Mouse (Mus musculus) forebrain, postnatal 0 days (tissue): Measurements from ENCODE around the gene Mrtfb. TPM values are rescaled to one million over a fixed set of nuclear protein-coding genes. Genes with fewer than 3 reads are reported as not detected.

Experiments
- ATAC-seq: fragments of 200-750 bp; cut with Nextera tagmentation; 2 replicates; pipeline ENCODE4 v1.8.0; 2017; ENCODE audit warnings: mild to moderate bottlenecking, moderate library complexity
- DNase-seq: peaks from one replicate; pipeline ENCODE4 v3.0.0-alpha.2; 2015
- H3K27ac ChIP-seq: fragments of 300-500 bp; sonication (generic); 2 replicates; pipeline ENCODE4 v1.5.1; 2014; ENCODE audit warnings: low read depth, mild to moderate bottlenecking, antibody characterized with exemption, low read length, moderate library complexity, mixed read lengths
- H3K27me3 ChIP-seq: fragments of 300-500 bp; sonication (generic); 2 replicates; pipeline ENCODE4 v1.6.1; 2014; ENCODE audit warnings: mild to moderate bottlenecking, low read length, mixed read lengths; ENCODE audit not compliant: insufficient read depth
- H3K36me3 ChIP-seq: fragments of 300-500 bp; sonication (generic); 2 replicates; pipeline ENCODE4 v1.6.1; 2014; ENCODE audit warnings: mild to moderate bottlenecking, moderate library complexity; ENCODE audit not compliant: insufficient read depth
- H3K4me1 ChIP-seq: fragments of 300-500 bp; sonication (generic); 2 replicates; pipeline ENCODE4 v1.6.1; 2014; ENCODE audit warnings: antibody characterized with exemption; ENCODE audit not compliant: insufficient read depth
- H3K4me2 ChIP-seq: fragments of 300-500 bp; sonication (generic); 2 replicates; pipeline ENCODE4 v1.6.1; 2014; ENCODE audit warnings: low read depth, mild to moderate bottlenecking, moderate library complexity
- H3K4me3 ChIP-seq: fragments of 300-500 bp; sonication (generic); 2 replicates; pipeline ENCODE4 v1.5.1; 2014; ENCODE audit warnings: low read depth, low read length, mixed read lengths
- H3K9ac ChIP-seq: fragments of 300-500 bp; sonication (generic); 2 replicates; pipeline ENCODE4 v1.6.1; 2014; ENCODE audit warnings: mild to moderate bottlenecking
- H3K9me3 ChIP-seq: fragments of 300-500 bp; sonication (generic); 2 replicates; pipeline ENCODE4 v1.6.1; 2016; ENCODE audit warnings: low read length
- CTCF ChIP-seq: sonication (generic); IDR thresholded peaks from 2 replicates; pipeline ENCODE4 v1.5.1; 2016; ENCODE audit warnings: antibody characterized with exemption, control low read depth, low read depth
- WGBS: fragments of 180-500 bp; shearing (Covaris S2); extraction: QIAGEN DNeasy Blood & Tissue Kit; methylation state at CpG from one replicate; pipeline ENCODE4 v1.1.7; 2014; 5-methylcytosine and 5-hydroxymethylcytosine counted together
- polyA plus RNA-seq: library from polyadenylated mRNA; unstranded; fragments of >200 nt; fragmentation: Nextera tagmentation; extraction: Ambion mirVana; gene quantifications from 2 replicates; pipeline ENCODE4 v1.2.1, GENCODE M21; 2015
- total RNA-seq: library from RNA; depleted of rRNA; stranded (reverse); fragments of >200 nt; gene quantifications from 2 replicates; pipeline ENCODE4 v1.2.3, GENCODE M21; 2014

The Mrtfb gene
- total and polyA plus RNA-seq, 2 experiments from 2014 or later, result 21.9 to 32.3 TPM

- Histone ChIP-seq H3K4me1 (no peaks in the 10 kb centered on the region), H3K27me3 (no peaks in the 10 kb centered on the region), H3K27ac (no peak overlapping the region), H3K9me3 (no peaks in the 10 kb centered on the region), H3K36me3 (no peaks in the 10 kb centered on the region), H3K9ac (no peak overlapping the region), H3K4me3 (no peak overlapping the region), H3K4me2 (no peak overlapping the region)
- no peak for ATAC-seq
- 55% methylated on average over 1 of the region's 1 CpGs for WGBS
- no peak for DNase-seq
- no peak for TF ChIP-seq CTCF
Observed at GRCm38 (mm10) chr16:13310096-13310683, 53.9 kb downstream of the Mrtfb start.

GRCm38 (mm10) chr16:13311374-13311773, 55.1 kb downstream of the Mrtfb start:
- no peak overlapping the region for H3K27ac ChIP-seq
- no peak overlapping the region for H3K9ac ChIP-seq
- H3K4me1 ChIP-seq, result no peaks in the 10 kb centered on the region
- H3K36me3 ChIP-seq, result no peaks in the 10 kb centered on the region
- no peak for DNase-seq
- no peak for ATAC-seq
- H3K9me3 ChIP-seq, result no peaks in the 10 kb centered on the region
- WGBS, result 82% methylated on average over 1 of the region's 1 CpGs
- H3K4me2 ChIP-seq, result no peak overlapping the region
- H3K4me3 ChIP-seq, result no peak overlapping the region
- no peak for TF ChIP-seq CTCF
- no peaks in the 10 kb centered on the region for H3K27me3 ChIP-seq

GRCm38 (mm10) chr16:13313096-13313719, 56.9 kb downstream of the Mrtfb start:
- Histone ChIP-seq H3K27ac (no peak overlapping the region), H3K9me3 (no peaks in the 10 kb centered on the region), H3K27me3 (no peaks in the 10 kb centered on the region), H3K36me3 (no peaks in the 10 kb centered on the region), H3K4me1 (no peaks in the 10 kb centered on the region), H3K9ac (no peak overlapping the region), H3K4me2 (no peak overlapping the region), H3K4me3 (no peak overlapping the region)
- TF ChIP-seq CTCF, result no peak
- WGBS, result 90% methylated on average over 5 of the region's 5 CpGs
- ATAC-seq, result no peak
- DNase-seq, result no peak

DNA sequence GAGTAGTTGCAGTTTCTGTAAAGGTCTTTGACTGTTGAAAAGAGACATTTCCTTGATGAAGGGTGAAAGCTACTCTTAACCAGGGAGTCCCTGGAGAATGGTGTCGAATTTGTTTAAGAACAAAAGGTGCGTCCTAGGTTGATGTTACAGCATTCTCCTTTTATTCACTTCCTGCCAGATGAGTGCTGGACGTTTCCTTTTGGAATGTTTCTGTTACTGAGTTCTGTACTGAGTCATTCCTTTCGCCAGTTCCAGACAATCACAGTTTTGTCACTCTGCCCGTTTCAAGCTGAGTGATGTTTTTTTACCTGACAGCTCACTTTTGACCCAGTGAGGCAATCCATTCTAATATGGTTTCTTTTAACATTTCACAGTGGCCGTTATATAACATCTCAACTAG, 67.5 kb downstream of the Mrtfb start:
- no peak for DNase-seq
- Histone ChIP-seq H3K4me1 (no peaks in the 10 kb centered on the region), H3K27ac (no peak overlapping the region), H3K9me3 (no peaks in the 10 kb centered on the region), H3K9ac (no peak overlapping the region), H3K36me3 (peaks cover 9% of the 10 kb centered on the region), H3K27me3 (no peaks in the 10 kb centered on the region), H3K4me3 (no peak overlapping the region), H3K4me2 (no peak overlapping the region)
- WGBS, result 28% methylated on average over 6 of the region's 6 CpGs
- no peak for ATAC-seq
- TF ChIP-seq CTCF, result no peak

DNA sequence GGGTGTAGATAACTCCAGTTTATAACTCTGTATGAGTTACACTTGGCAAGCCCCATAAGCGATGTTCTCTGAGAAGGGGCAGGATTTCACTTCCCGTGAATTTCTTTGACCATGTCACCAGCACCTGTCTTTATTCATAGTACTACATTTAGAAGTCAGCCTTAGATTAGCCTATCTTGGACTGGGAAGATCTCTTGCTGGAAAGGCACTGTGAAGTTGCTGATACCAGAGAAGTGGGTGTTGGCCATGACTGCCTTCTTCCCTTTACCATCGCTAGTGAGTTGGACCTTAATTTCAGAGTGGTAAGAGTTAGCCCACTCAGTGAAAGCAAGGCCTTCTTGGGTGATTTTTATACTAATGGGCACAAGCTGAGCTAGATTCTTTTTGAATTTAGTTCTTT, 70.3 kb downstream of the Mrtfb start:
- Histone ChIP-seq H3K4me1 (no peaks in the 10 kb centered on the region), H3K4me2 (no peak overlapping the region), H3K9ac (no peak overlapping the region), H3K36me3 (peaks cover 9% of the 10 kb centered on the region), H3K9me3 (no peaks in the 10 kb centered on the region), H3K27ac (no peak overlapping the region), H3K27me3 (no peaks in the 10 kb centered on the region), H3K4me3 (no peak overlapping the region)
- no peak for DNase-seq
- WGBS, result 99% methylated on average over 3 of the region's 3 CpGs
- no peak for ATAC-seq
- no peak for TF ChIP-seq CTCF

- Histone ChIP-seq H3K4me1 (no peaks in the 10 kb centered on the region), H3K9ac (no peak overlapping the region), H3K36me3 (peaks cover 9% of the 10 kb centered on the region), H3K27ac (no peak overlapping the region), H3K4me3 (no peak overlapping the region), H3K4me2 (no peak overlapping the region), H3K27me3 (no peaks in the 10 kb centered on the region), H3K9me3 (no peaks in the 10 kb centered on the region)
- 92% methylated on average over 4 of the region's 4 CpGs for WGBS
- no peak for TF ChIP-seq CTCF
- ATAC-seq (no peak), DNase-seq (no peak)
Observed at GRCm38 (mm10) chr16:13328646-13329045, 72.4 kb downstream of the Mrtfb start.

GRCm38 (mm10) chr16:13329640-13330039, 73.4 kb downstream of the Mrtfb start:
- Histone ChIP-seq H3K27me3 (no peaks in the 10 kb centered on the region), H3K4me3 (no peak overlapping the region), H3K27ac (no peak overlapping the region), H3K4me1 (no peaks in the 10 kb centered on the region), H3K9me3 (no peaks in the 10 kb centered on the region), H3K36me3 (peaks cover 9% of the 10 kb centered on the region), H3K4me2 (no peak overlapping the region), H3K9ac (no peak overlapping the region)
- 80% methylated on average over 3 of the region's 3 CpGs for WGBS
- ATAC-seq (no peak), DNase-seq (no peak)
- TF ChIP-seq CTCF, result no peak
